Mouse (Mus musculus) megakaryocyte-erythroid progenitor cell, adult 5-6 weeks (primary cell): ENCODE measurements around the gene Efna1. TPM values are rescaled to one million over a fixed set of nuclear protein-coding genes. Genes with fewer than 3 reads are reported as not detected.

Source experiments
- ATAC-seq: replicated peaks from 2 replicates; pipeline ENCODE4 v1.8.0; 2016; ENCODE audit warnings: mild to moderate bottlenecking, inconsistent platforms; ENCODE audit not compliant: severe bottlenecking, poor library complexity, low FRiP score, low TSS enrichment
- total RNA-seq, 2 experiments: library from RNA; stranded (forward) in 1 of 2; stranded (reverse) in 1 of 2; fragments of 200-1000, 215-1000 nt in 1 of 2; fragments of >200 nt in 1 of 2; fragmentation: Nextera tagmentation in 1 of 2; gene quantifications; 2 replicates each; pipeline ENCODE4 v1.2.3; 2014 to 2017

The Efna1 gene
- total RNA-seq, 2 experiments from 2014 or later, result not detected

- no peak for ATAC-seq
Observed at GRCm38 (mm10) chr3:89314791-89315190, 33.8 kb upstream of the Efna1 start.

GRCm38 (mm10) chr3:89314340-89314739 lies 33.4 kb upstream of the Efna1 start:
- ATAC-seq, result no peak

- peak; percentile 92 for ATAC-seq
Observed at GRCm38 (mm10) chr3:89308089-89308488, 27.1 kb upstream of the Efna1 start.

GRCm38 (mm10) chr3:89305551-89306325 lies 24.8 kb upstream of the Efna1 start:
- ATAC-seq, result no peak

- no peak for ATAC-seq
Observed at GRCm38 (mm10) chr3:89305105-89305504, 24.2 kb upstream of the Efna1 start.

- ATAC-seq, result no peak
Observed at GRCm38 (mm10) chr3:89304440-89304839, 23.5 kb upstream of the Efna1 start.

- ATAC-seq, result no peak
Observed at GRCm38 (mm10) chr3:89300514-89300913, 19.6 kb upstream of the Efna1 start.

- ATAC-seq, result no peak
Observed at GRCm38 (mm10) chr3:89300071-89300470, 19.1 kb upstream of the Efna1 start.

- ATAC-seq, result no peak
Observed at GRCm38 (mm10) chr3:89299499-89299898, 18.6 kb upstream of the Efna1 start.

GRCm38 (mm10) chr3:89298908-89299307 lies 18.0 kb upstream of the Efna1 start:
- no peak for ATAC-seq

- no peak for ATAC-seq
Observed at GRCm38 (mm10) chr3:89296761-89297396, 15.9 kb upstream of the Efna1 start.

- ATAC-seq, result no peak
Observed at GRCm38 (mm10) chr3:89295685-89296230, 14.8 kb upstream of the Efna1 start.

GRCm38 (mm10) chr3:89294195-89294594 lies 13.3 kb upstream of the Efna1 start:
- no peak for ATAC-seq

- ATAC-seq, result no peak
Observed at GRCm38 (mm10) chr3:89293247-89293918, 12.4 kb upstream of the Efna1 start.

GRCm38 (mm10) chr3:89292303-89292702 lies 11.4 kb upstream of the Efna1 start:
- ATAC-seq, result no peak

- no peak for ATAC-seq
Observed at GRCm38 (mm10) chr3:89291874-89292273, 10.9 kb upstream of the Efna1 start.

- no peak for ATAC-seq
Observed at GRCm38 (mm10) chr3:89288503-89288928, 7.6 kb upstream of the Efna1 start.

- no peak for ATAC-seq
Observed at GRCm38 (mm10) chr3:89287286-89287685, 6.3 kb upstream of the Efna1 start.

GRCm38 (mm10) chr3:89285526-89285925 lies 4.6 kb upstream of the Efna1 start:
- no peak for ATAC-seq

- ATAC-seq, result no peak
Observed at GRCm38 (mm10) chr3:89284261-89284660, 3.3 kb upstream of the Efna1 start.
